Mouse (Mus musculus): Measurements from ENCODE around the gene Kdm2a. TPM values are rescaled to one million over a fixed set of nuclear protein-coding genes. Genes with fewer than 3 reads are reported as not detected.
A peak's percentile ranks its signal among the peaks of the same experiment; 100 is the strongest.

Kdm2a gene
- polyA plus RNA-seq, 1 experiment: 122 TPM

- DNase-seq (ENCODE audit: low read depth): peak; percentile 52
Observed at GRCm38 (mm10) chr19:4328737-4329304, 69.3 kb downstream of the Kdm2a start.

- no peak for DNase-seq (ENCODE audit: low read depth)
Observed at GRCm38 (mm10) chr19:4326881-4327280, 71.2 kb downstream of the Kdm2a start.

GRCm38 (mm10) chr19:4326106-4326505 lies 72.0 kb downstream of the Kdm2a start:
- DNase-seq (ENCODE audit: low read depth): peak; percentile 79

- DNase-seq (ENCODE audit: low read depth): no peak
Observed at GRCm38 (mm10) chr19:4322134-4322533, 76.0 kb downstream of the Kdm2a start.

- no peak for DNase-seq (ENCODE audit: low read depth)
Observed at GRCm38 (mm10) chr19:4321622-4322021, 76.5 kb downstream of the Kdm2a start.

GRCm38 (mm10) chr19:4319272-4319671 lies 78.8 kb downstream of the Kdm2a start:
- DNase-seq (ENCODE audit: low read depth): no peak

GRCm38 (mm10) chr19:4317181-4317580 lies 80.9 kb downstream of the Kdm2a start:
- DNase-seq (ENCODE audit: low read depth): no peak

GRCm38 (mm10) chr19:4315223-4315944 lies 82.7 kb downstream of the Kdm2a start:
- no peak for DNase-seq (ENCODE audit: low read depth)

GRCm38 (mm10) chr19:4309776-4310185 lies 88.3 kb downstream of the Kdm2a start:
- DNase-seq (ENCODE audit: low read depth): no peak

GRCm38 (mm10) chr19:4309302-4309701 lies 88.8 kb downstream of the Kdm2a start:
- DNase-seq (ENCODE audit: low read depth): no peak

GRCm38 (mm10) chr19:4306190-4306577 lies 91.9 kb downstream of the Kdm2a start, which contains the start of gene Grk2:
Grk2 (minus strand) TSS chr19:4306222.
- DNase-seq (ENCODE audit: low read depth): no peak

GRCm38 (mm10) chr19:4305491-4306189 lies 92.4 kb downstream of the Kdm2a start:
- no peak for DNase-seq (ENCODE audit: low read depth)

- DNase-seq (ENCODE audit: low read depth): no peak
Observed at GRCm38 (mm10) chr19:4304871-4305321, 93.2 kb downstream of the Kdm2a start.

- no peak for DNase-seq (ENCODE audit: low read depth)
Observed at GRCm38 (mm10) chr19:4304251-4304821, 93.7 kb downstream of the Kdm2a start.

- DNase-seq (ENCODE audit: low read depth): no peak
Observed at GRCm38 (mm10) chr19:4303640-4303995, 94.5 kb downstream of the Kdm2a start.

- no peak for DNase-seq (ENCODE audit: low read depth)
Observed at GRCm38 (mm10) chr19:4302936-4303639, 95.0 kb downstream of the Kdm2a start.

GRCm38 (mm10) chr19:4301735-4302651 lies 96.1 kb downstream of the Kdm2a start:
- no peak for DNase-seq (ENCODE audit: low read depth)

- no peak for DNase-seq (ENCODE audit: low read depth)
Observed at GRCm38 (mm10) chr19:4300852-4301734, 97.0 kb downstream of the Kdm2a start.

GRCm38 (mm10) chr19:4300271-4300704 lies 97.8 kb downstream of the Kdm2a start:
- DNase-seq (ENCODE audit: low read depth): no peak

All from gonadal fat pad, adult 2 months (tissue).